Mouse (Mus musculus) thymus, postnatal 10 days (tissue): ENCODE measurements around the gene Lcmt2.
A peak's percentile ranks its signal among the peaks of the same experiment; 100 is the strongest.
"Not testable (repeated sequence)": the region's sequence is repeated elsewhere in the genome, so short reads cannot be mapped to it uniquely, and the experiment has no call there.

Source experiments
- DNase-seq, 2 experiments: peaks; one replicate each; pipeline ENCODE4 v3.0.0; 2021; ENCODE audit warnings: low spot score in 2 of 2

The Lcmt2 gene

DNA sequence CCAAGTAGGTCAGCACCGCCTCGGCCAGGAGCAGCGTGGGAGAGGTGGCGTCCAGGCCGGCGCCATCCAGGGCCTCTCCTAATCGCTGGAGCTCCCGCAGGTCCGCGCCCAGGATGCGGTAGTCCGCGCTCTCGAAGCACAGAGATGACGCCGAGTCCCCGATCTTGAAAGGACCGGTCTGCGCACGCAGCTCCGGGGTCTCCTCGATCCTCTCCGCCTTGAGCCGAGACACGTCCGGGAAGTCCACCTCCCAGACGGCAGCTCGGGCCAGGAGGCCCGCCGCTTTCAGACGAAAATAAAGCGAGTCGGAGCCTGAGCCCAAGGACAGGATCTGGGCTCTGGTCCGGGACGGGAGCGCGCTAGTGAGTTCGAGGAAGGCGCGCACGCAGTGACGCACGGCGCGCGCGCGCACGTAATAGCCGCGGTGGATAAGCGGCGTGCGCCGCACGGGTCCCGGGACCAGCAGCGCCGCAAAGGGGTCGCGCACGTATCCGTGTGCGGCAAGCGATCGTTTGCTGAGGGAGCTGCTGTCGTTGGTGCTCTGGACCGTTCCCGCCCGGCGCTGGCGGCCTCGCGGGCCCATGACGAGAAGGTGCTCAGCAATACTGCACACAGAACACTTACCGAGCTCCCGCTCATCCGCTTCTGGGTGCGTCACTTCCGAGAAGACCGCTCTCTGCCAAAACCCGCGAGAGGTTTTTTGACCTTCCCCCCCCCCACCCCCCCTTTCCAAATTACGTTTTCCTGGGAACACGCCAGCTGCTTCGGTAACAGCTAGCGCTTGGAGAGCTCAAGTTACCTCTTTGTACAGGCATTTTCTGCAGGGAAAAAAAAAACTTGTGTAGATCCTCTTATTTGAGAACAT is at the start of gene Lcmt2, which contains the start of gene Adal:
Lcmt2 (minus strand) TSS at position 636 of the 865 bp plus-strand sequence.
Adal (plus strand) TSS at position 411 of the 865 bp plus-strand sequence.
- peak; percentile 73 to 84 for DNase-seq

DNA sequence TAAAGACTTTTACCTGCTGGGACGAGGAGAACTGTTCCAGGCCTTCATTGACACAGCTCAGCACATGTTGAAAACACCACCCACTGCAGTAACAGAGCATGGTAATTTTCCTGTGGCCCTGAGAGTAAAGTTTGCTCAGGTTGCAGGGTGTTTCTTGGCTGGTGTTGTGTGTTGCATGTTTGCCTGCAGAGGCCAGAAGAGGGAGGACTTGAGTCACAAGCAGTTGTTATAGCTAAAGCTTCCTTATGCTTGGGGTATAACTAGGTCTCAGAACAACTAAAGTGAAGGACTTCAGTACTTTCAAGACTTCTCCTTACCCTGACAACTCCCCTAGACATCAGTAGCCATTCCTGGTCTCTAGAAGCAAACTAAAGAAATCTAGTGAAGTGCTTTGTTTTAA is 48.1 kb upstream of the Lcmt2 start:
- DNase-seq: no peak

DNA sequence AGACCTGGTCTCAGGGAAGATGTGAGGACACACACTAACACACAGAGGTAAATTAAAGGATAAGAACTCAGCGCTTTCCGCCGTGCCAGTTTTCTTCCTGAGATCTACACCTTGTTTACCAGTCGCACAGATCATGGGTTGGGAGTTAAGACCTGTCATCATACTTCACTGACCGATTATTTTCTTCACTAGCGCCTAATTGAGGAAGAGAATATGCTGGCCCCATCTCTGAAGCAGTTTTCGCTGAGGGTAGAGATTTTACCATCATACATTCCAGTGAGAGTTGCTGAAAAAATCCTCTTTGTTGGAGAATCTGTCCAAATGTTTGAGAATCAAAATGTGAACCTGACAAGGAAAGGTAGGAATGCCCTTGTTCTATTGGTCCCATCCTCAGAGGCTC is 43.7 kb upstream of the Lcmt2 start:
- no peak for DNase-seq

DNA sequence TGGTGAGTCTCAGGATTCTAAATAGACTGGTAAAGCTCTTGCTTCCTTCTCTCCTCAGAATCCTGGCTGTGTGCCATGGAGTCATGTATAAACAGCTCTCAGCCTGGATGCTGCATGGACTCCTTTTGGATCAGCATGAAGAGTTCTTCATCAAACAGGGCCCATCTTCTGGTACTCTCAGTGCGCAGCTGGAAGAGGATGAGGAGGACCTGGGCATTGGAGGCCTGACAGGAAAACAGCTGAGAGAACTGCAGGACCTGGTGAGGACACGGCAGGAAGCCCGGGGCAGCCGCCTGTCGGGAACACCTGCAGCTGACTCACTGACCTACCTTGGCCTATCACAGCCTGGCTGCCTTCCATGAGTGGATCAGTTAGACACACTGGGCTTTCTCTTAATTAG is 43.0 kb upstream of the Lcmt2 start:
- no peak for DNase-seq

DNA sequence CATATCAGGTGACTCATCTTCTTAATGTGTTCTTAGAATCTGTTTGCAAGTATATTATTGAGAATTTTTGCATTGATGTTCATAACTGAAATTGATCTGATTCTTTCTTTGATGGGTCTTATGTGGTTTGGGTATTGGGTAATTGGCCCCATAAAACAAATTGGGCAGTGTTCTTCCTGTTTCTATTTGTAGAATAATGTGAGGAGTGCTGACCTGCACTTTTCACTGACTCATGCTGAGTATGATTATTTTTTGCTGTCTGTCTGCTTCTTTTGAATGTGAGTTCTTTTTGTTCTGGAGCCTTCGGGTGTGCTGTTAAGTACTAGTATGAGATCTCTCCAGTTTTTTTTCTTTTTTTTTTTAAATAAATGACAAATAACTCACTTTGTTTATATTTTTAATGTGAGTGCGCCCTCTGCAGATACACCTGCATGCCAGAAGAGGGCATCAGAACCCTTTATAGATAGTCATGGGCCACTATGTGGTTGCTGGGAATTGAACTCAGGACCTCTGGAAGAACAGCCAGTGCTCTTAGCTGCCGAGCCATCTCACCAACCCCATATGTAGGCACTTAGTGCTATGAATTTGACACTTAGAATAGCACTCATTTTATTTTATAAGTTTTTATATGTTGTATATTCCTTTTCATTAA is 38.5 kb upstream of the Lcmt2 start:
- DNase-seq: no peak

DNA sequence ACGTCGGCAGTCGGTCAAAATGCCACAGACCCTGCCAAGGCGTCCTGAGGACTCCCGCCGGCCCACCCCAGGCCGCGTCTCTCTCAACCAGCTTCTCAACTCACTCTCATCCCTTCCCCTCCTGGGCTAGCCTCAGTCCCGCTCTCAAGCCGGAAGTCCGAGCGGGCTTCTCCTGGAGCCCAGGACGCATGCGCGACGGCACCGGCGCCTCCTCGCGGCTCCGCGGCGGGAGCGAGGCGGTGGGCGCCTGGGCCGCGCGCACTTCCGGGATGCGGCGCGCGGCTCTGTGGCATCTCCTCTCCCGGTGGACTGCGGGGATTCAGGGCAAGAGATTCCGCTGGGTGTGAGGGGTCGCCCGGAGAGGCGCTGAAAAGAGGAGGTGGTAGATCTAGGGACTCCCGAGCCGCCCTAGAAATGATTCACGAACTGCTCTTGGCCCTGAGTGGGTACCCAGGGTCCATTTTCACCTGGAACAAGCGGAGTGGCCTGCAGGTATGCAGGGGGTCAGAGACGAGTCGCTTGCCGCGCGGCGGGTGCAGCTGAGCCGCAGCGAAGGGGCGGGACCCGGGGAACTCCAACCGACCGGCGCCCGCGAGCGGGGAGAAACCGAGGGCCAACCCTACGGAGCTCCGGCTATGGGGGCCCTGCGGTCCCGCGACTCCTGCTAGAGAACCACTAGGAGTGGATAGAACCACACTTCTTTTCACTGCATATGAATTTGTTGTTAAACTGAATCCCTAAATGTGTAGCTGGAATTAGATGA is 30.7 kb upstream of the Lcmt2 start, which contains the start of gene Zscan29:
Zscan29 (minus strand) TSS at position 146 of the 763 bp plus-strand sequence.
- DNase-seq: peak; percentile 84 to 92

DNA sequence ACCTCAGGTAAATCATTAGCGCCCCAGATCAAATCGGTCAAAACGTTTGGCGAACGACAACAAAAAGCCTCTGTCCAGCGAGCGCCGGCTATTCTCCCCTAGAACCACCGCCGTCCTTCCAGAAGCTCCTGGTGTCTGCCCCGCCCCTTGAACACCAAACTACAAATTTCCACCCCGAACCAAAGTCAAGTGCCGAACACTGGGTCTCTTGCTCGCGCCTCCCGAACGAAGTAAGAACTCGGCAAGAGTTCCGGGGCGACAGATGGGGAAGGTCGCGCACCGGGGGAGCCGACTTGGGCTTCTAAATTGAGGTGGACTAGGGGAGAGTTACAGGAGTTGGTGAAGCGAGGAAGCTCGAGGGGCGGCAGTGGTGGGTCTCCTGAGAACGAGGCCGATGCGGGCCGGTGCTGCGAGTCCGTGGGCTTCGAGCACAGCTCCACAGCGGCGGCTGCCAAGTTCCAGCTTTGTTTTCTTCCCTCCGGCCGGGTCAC is 30.1 kb upstream of the Lcmt2 start, which contains the start of gene Tubgcp4:
Tubgcp4 (plus strand) TSS at position 174 of the 491 bp plus-strand sequence.
- DNase-seq: peak in 1 of 2 experiments; percentile 45

DNA sequence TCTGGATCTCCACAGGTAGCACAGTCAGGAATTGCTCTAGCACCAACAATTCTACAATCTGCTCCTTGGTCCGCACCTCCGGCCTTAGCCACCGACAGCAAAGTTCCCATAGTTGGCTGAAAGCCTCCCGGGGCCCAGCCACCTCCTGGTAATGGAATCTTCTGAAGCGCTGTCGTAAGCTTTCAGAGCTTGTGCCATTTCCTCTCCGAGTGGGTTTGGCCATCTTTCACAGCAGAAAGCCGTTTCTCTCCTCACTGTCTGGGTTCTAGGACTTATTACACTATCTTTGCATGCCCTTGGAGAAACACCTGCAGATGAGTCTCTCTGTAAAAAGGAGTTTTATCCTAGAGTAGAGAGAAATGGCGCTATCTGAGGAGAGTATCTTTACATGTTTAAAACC is 29.4 kb upstream of the Lcmt2 start:
- peak in 1 of 2 experiments; percentile 17 for DNase-seq

DNA sequence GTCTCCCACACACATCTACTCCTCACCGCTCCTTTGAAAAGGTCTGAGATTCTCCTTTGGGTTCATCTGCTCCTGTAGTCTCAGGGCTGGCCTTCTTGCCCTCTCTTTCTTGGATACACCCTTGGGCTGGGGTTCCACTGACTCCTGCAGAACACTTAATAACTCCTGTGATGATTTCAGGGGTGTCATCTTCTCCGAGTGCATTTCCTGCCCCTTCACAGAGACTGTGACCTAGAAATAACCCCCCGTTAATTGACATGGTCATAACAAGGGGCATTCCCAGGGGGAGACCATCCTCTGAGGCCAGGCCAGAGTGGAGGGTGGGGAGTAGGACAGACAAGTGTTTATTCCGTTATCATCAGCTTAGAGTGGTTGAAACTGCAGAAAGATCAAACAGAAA is 28.7 kb upstream of the Lcmt2 start:
- DNase-seq: no peak

DNA sequence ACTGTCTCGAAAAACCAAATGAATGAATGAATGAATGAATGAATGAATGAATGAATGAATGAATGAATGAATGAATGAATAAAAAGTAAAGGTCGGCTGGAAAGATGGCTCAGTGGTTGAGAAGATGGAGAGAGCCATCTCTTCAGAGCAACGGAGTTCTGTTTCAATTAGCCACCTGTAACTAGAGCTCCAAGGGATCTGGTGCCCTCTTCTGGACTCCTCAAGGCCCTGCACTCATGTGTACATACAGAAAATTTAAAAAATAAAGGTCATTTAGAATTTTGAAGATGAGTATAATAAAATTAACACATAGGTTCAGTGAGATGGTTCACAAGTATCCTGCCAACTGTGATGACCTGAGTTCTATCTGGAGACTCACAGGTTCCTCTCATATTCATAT is 12.6 kb upstream of the Lcmt2 start:
- no peak for DNase-seq

DNA sequence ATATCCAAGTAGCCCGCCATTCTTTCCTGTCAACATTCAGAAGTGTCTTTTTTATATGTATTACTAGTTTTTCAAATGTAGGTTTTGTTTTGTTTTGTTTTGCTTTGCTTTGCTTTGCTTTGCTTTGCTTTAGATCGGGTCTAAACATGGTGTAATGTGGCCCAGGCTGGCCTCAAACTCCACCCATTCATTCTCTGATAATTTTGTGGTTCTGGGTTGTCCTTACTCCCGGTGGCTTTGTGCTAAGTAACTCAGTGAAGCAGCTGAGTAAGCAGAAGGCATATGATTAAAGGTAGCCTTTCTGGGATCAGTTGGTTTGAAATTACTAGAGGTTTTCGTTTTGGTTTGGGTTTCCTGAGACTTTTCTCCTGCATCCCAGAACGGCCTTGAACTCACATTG is 9.2 kb upstream of the Lcmt2 start:
- DNase-seq: no peak

DNA sequence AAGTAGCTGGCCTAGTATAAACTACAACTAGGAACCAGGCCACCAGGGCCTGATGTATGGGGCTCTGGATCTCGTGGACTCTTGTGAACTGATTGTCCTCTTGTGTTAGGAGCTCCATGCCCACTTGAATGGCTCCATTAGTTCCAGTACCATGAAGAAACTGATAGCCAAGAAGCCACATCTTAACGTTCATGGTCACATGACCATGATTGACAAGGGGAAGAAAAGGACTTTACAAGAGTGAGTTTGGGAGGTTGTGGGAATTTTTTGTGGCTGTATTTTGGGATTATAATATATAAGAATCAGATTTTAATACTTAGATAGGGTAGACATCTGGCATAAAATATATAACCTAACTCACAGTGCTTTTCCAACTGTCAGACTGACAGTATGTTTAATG is 2.0 kb upstream of the Lcmt2 start:
- no peak for DNase-seq

DNA sequence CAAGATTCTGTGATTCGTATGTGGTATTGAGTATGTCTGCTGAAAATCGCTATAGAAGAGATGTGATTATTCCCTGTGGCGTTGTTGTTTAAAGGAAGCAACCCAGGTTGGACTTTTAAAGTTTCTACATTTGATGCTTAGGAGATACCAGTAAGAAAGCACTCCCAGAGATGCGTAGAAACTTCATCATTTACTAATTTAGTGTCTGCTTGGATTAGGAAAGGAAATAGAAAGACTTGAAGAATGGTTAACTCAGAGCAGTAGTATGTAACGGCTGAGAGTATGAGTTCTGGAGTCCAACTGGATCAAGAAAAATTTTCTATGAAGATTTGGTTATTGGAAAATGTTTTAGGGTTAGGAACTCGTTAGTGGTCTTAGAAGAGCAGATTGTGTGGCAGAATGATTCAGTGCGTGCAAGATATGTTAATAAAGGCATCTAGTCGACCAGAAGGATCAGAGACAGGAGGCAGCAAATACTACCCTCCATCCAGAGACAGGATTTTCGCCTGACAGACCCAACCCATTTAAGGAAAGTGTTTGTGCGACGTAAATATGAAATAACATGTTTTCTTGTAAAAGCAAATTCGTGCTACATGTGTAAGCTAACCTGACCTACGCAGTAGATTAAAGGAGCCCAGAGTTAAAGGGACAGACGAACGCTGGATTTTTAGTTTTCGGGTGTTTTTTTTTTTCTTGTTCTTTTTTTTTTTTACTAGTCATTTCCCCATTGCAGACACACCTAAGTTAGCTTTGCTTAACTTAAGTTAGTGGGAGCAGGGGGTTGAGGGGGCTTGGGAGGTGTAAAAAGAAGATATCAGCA is 973 bp upstream of the Lcmt2 start:
- no peak for DNase-seq

DNA sequence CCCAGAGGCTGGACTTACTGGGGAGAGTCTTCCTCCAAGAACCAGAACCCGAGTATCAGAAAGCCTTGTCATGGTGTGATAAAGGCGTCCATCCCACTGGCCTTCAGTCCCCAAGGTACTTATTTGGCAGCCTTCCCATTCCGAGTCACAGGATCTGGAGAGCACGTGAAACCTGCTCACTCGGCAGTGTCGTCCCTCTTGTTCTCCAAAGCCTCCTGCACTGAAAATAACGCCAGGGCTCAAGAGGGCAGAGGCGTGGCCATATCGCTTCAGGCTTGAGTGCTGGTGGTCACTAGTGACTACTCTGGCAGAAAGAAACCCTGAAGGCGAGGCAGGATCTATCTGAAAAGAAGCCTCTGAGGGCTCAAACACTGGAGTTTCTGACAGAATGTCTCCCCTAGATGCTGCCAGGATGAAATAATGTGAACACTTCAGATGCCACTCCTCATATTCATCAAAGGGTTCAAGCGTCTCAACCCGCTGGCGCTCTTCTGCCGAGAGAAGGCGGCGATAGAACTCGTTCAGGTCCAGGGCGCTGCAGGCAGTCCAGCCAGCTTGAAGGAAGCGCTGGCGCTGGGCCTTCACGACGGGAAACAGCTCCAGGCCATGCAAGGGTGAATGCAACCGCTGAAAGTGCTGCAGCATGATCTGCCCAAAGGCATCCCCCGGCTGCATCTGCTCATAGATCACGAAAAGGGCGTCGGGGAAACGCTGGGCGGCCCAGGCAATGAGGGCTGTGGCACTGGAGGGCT is 1.0 kb downstream of the Lcmt2 start:
- DNase-seq: peak in 1 of 2 experiments; percentile 5

DNA sequence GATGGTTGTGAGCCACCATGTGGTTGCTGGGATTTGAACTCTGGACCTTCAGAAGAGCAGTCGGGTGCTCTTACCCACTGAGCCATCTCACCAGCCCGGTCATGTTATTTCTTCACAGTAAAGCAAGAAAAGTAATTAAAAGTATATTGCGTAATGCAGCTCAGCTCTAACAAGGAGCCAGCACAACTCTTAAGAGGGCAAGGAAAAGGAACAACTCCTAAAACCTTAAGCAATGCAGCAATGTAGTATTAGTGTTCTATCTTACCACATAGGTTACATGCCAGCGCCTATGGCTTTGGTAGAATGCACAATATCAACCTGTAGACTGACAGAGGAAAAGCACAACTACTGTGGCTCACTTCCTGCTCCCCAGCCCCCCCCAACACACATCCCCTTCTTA is 3.1 kb downstream of the Lcmt2 start:
- DNase-seq: no peak

DNA sequence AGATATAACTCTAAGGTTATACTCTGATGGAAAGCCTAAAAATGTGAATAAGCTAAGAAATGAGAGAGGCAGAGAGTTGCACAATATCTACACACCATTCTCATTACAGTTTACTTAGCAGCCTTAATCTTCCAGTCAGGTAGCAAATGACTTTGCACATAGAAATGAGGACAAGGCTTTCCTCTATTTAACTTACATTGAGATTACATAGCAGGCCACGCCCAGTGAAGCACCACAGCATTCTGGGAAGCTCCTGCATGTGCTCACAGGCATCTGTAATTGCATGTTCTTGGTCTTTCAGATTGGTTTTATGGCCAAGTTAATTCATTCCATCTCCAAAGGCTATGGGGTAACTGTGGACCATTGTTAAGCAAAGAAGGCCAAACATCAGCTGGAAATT is 7.6 kb downstream of the Lcmt2 start:
- DNase-seq: no peak

DNA sequence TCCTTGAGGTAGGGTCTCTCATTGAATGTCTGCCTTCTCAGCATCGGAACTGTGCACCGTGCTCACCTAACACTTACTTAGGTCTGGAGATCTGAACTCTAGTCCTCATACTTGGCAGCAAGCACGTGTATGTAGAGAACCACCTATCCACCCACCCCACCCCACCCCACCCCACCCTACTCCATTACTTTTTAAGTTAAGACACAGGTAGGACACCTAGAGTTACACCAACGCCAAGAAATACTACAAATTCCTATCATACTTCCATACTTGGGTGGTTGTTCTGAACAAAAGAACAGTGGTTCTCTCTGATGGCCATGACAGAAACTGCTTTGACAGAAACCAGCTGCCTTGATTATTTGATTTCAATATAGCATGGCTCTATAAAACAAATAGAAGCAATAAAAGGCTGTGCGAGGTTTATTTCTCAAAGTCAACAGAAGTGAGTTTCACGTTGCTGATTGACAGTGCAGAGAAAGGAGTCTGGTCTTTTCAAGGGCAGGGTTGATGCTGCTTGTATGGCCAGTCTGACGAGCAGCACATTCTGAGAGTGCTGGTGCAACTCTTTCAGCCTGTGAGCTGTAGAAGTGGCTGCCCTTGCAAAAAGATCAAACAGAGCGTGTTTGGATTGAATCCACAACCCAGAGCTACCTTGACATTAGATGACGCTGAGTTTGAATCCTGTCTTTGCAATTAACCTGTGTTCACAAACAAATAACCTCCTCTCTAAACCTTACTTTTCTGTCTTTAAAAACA is 11.4 kb downstream of the Lcmt2 start:
- DNase-seq: no peak

DNA sequence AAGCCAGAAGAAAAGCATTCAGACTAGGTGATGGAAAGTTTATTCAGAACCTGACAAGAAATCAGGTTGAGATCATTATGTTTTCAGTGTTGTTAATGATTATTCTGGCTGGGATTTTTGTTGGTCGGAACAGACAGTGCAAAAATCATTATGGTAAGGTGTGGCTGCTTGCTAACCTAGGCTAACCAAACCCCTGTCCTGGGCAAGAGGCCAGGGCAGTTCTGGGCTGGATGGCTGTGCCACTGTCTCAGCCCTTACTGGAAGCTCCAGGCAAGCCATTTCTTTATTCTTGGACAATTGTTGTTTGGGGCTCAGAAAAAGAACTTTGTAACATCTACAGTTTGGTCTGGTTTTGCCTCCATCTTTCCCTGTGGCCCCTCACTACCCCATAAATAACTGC is 12.9 kb downstream of the Lcmt2 start:
- no peak for DNase-seq

DNA sequence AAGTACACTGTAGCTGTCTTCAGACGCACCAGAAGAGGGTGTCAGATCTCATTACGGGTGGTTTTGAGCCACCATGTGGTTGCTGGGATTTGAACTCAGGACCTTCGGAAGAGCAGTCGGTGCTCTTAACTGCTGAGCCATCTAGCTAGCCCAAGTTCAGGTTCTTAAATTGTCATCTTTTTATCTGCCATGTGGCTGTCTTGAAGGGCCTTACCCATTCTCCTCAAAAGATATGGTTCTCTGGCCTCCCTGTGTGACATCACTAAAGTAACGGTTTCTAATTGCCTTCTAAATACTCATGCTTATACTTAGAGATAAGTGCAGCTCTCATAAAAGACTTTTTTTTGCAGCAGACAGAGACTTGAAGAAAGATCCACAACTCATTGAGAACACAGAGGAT is 14.2 kb downstream of the Lcmt2 start:
- not testable (repeated sequence) for DNase-seq

DNA sequence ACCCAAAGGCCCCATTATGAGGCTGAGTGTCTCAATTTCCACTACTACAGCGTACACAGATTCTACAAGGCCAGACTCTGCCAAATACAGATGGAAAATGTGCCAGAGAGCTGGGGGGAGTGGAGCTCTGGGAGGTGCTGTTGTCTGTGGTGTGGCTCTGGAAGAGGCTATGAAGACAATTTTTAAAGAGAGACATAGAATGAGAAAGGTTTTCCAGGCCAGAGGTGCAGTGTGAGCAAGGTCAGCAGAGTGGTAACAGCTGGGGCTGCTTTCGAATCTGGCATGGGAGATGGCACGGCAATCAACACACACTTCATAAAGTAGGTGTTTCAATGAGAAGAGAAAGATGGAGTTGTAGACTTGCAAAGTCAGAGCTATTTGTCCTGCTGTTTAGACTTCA is 21.2 kb downstream of the Lcmt2 start:
- DNase-seq: no peak
